23 mouse cellular contexts compared by ENCODE assay signal in the genomic region with DNA sequence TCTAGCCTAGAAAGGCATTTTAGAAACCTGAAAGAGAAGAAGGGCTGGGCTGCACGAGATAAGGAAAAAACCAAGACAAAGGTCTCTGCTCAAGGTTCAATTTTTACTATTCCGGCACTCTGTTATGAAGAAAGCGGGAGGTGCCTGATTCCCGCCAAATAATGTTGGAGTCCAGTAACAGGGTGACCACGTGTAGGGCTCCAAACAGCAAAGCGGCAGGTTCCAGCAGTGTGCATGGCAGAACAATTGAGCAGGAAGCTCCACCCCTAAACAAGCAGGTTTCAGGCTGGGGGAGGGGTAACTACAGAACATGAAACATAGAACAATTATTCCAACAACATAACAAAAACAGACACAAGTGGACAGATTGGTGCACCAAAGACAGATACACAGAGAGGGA.
A peak's percentile ranks its signal among the peaks of the same experiment; 100 is the strongest.
DNase-seq lines count a peak whose midpoint lies in the region; ATAC-seq and TF ChIP-seq lines count a peak whose summit lies in the region.
"Had no signal": no experiment of that assay in that cellular context is flagged by ENCODE, and none has a peak within 500 bp of the region (broad histone marks: within the 10 kb centered on the region; RNA-seq: fewer than 3 reads in every experiment).

No protein-coding gene starts in this region.

- dilution Hi-C loops in CH12.LX (cut with MboI; ENCODE audit: extremely low pct_ligation_motif_present, extremely low pct_unique_long_range_greater_than_20kb, low sequenced_read_pairs) = no loop called here

- H3K79me2 ChIP-seq in CH12.LX (replicated peaks; ENCODE audit: control insufficient read depth, extremely low read depth, insufficient read depth, poor library complexity, severe bottlenecking) = no peaks in the 10 kb centered on the region

- no peak overlapping the region for H3K27ac ChIP-seq in CH12.LX (ENCODE audit: insufficient read depth, low read depth)
- H3K27ac ChIP-seq in midbrain, embryonic 14.5 days (replicated peaks; ENCODE audit: low read depth, low read length) = no peak overlapping the region

- no peak for TF ChIP-seq POLR2A in CH12.LX (IDR thresholded peaks at IDR 0.05; ENCODE audit: low read depth, low read length)

- no peak for TF ChIP-seq RAD21 in CH12.LX (IDR thresholded peaks at IDR 0.05; ENCODE audit: low read depth, low read length)

- 0 out of 2 replicates have a peak overlapping the region, but pooled peaks have one; percentile 4 for H3K4me2 ChIP-seq in CH12.LX (ENCODE audit: insufficient read depth, low read depth, poor library complexity, severe bottlenecking)
- H3K4me2 ChIP-seq in midbrain, embryonic 14.5 days (ENCODE audit: low read length) = no peak overlapping the region

- H3K36me3 ChIP-seq in CH12.LX (replicated peaks in 1 of 2; ENCODE audit: control insufficient read depth in 1 of 2, insufficient read depth in 1 of 2, low read length in 1 of 2) = no peaks in the 10 kb centered on the region
- H3K36me3 ChIP-seq in midbrain, embryonic 14.5 days (ENCODE audit: control insufficient read depth, insufficient read depth, low read length) = no peaks in the 10 kb centered on the region
- H3K36me3 ChIP-seq: G1E had no signal

- in situ Hi-C loops in CH12.LX (cut with MboI; ENCODE audit: low pct_ligation_motif_present, low pct_unique_long_range_greater_than_20kb, low sequenced_read_pairs) = no loop called here

- H3K4me1 ChIP-seq in CH12.LX (ENCODE audit: control insufficient read depth in 1 of 2, insufficient read depth in 2 of 2) = no peaks in the 10 kb centered on the region
- H3K4me1 ChIP-seq in midbrain, embryonic 14.5 days (ENCODE audit: control insufficient read depth, insufficient read depth, low read length) = no peaks in the 10 kb centered on the region

- no peak for TF ChIP-seq CTCF in CH12.LX (conservative IDR thresholded peaks at IDR 0.05 in 1 of 2, IDR thresholded peaks at IDR 0.05 in 1 of 2; ENCODE audit: low read depth in 2 of 2, low read length in 2 of 2)

- DNase-seq in CH12.LX (ENCODE audit: extremely low read depth) = no peak
- DNase-seq in R1 (ENCODE audit: low read depth, low spot score) = peak; percentile 57
- DNase-seq in yolk sac, embryonic 10.5 days (ENCODE audit: low spot score) = peak; percentile 72
- no peak for DNase-seq in gastrocnemius, postnatal 4 days (ENCODE audit: low spot score in 2 of 2)
- no peak for DNase-seq in adipocyte (ENCODE audit: low spot score)
- DNase-seq in midbrain, embryonic 14.5 days = no peak
- DNase-seq: adrenal gland, adult 2 months; adrenal gland, adult 8-10 months; adrenal gland, postnatal 10 days; adrenal gland, postnatal 14 days; adrenal gland, postnatal 25 days; adrenal gland, postnatal 36 days; B cell, adult 2 months; cerebellum, adult 11 months; cerebellum, adult 11-12 months; cerebellum, adult 18-20 months; cerebellum, adult 2 months; cerebellum, adult 8-10 months; cerebellum, adult 9-10 months had no signal

- H3K9ac ChIP-seq in CH12.LX (ENCODE audit: insufficient read depth, low read depth) = no peak overlapping the region
- H3K9ac ChIP-seq in midbrain, embryonic 14.5 days (replicated peaks; ENCODE audit: low read length) = no peak overlapping the region

- H3K9me3 ChIP-seq in CH12.LX (replicated peaks; ENCODE audit: low read length) = no peaks in the 10 kb centered on the region
- no peaks in the 10 kb centered on the region for H3K9me3 ChIP-seq in midbrain, embryonic 14.5 days (ENCODE audit: control insufficient read depth, low read length)
- H3K9me3 ChIP-seq: G1E had no signal

- no peak for TF ChIP-seq EP300 in CH12.LX (IDR thresholded peaks at IDR 0.05; ENCODE audit: low read length)

- no peak for ATAC-seq in midbrain, embryonic 14.5 days (ENCODE audit: low FRiP score, low TSS enrichment)
- ATAC-seq: activated CD4-positive, CD25-positive, alpha-beta regulatory T cell, adult 4 months; CD4-positive, CD25-positive, alpha-beta regulatory T cell, adult 4 months; Patski had no signal

- no peak overlapping the region for H3K4me3 ChIP-seq in CH12.LX (replicated peaks in 1 of 3; ENCODE audit: low read depth in 2 of 3, low read length in 2 of 3, poor library complexity in 1 of 3)
- H3K4me3 ChIP-seq in midbrain, embryonic 14.5 days (replicated peaks; ENCODE audit: low read depth, low read length) = no peak overlapping the region

- H3K27me3 ChIP-seq in CH12.LX (replicated peaks) = no peaks in the 10 kb centered on the region
- no peaks in the 10 kb centered on the region for H3K27me3 ChIP-seq in midbrain, embryonic 14.5 days (ENCODE audit: control insufficient read depth, insufficient read depth, low read length)

- 83% methylated on average over 6 of the region's 6 CpGs for WGBS in midbrain, embryonic 14.5 days

TF ChIP-seq in CH12.LX, 34 proteins besides CTCF, POLR2A, EP300 and RAD21:
- TF ChIP-seq GABPA (IDR thresholded peaks at IDR 0.05; ENCODE audit: insufficient replicate concordance, low read depth, low read length) (no peak), ETS1 (conservative IDR thresholded peaks at IDR 0.05; ENCODE audit: low read depth, low read length) (no peak), MAZ (IDR thresholded peaks at IDR 0.05; ENCODE audit: low read depth, low read length) (no peak), KAT2A (IDR thresholded peaks at IDR 0.05; ENCODE audit: insufficient replicate concordance, low read length) (no peak)

Comparison
In these comparisons a context has a peak if more than half of its experiments do, and no peak if none do; other contexts are left out.
1. DNase-seq: peak in R1 (single experiment) and yolk sac, embryonic 10.5 days (single experiment); none in CH12.LX (single experiment), gastrocnemius, postnatal 4 days (0 of 2), adipocyte (single experiment) and midbrain, embryonic 14.5 days (single experiment).